Mouse (Mus musculus) neural tube, embryonic 11.5 days (tissue): ENCODE measurements around the gene Slc44a3. TPM values are rescaled to one million over a fixed set of nuclear protein-coding genes. Genes with fewer than 3 reads are reported as not detected.

Experiments
- ATAC-seq: fragments of 200-750 bp; cut with Nextera tagmentation; 2 replicates; pipeline ENCODE4 v1.8.0; 2017; ENCODE audit warnings: moderate number of reproducible peaks, mild to moderate bottlenecking, moderate TSS enrichment, moderate library complexity; ENCODE audit not compliant: insufficient read depth, low FRiP score, low TSS enrichment
- DNase-seq: peaks from one replicate; pipeline ENCODE4 v3.0.0-alpha.2; 2015; ENCODE audit warnings: low spot score
- H3K27ac ChIP-seq: fragments of 300-500 bp; sonication (generic); 2 replicates; pipeline ENCODE4 v1.5.1; 2014; ENCODE audit warnings: low read depth, mild to moderate bottlenecking, low read length
- H3K27me3 ChIP-seq: fragments of 300-500 bp; sonication (generic); 2 replicates; pipeline ENCODE4 v1.6.1; 2014; ENCODE audit warnings: mild to moderate bottlenecking, low read length, mixed read lengths; ENCODE audit not compliant: control insufficient read depth, insufficient read depth
- H3K36me3 ChIP-seq: fragments of 300-500 bp; sonication (generic); 2 replicates; pipeline ENCODE4 v1.6.1; 2014; ENCODE audit warnings: mild to moderate bottlenecking, low read length, moderate library complexity, mixed read lengths; ENCODE audit not compliant: control insufficient read depth, insufficient read depth
- H3K4me1 ChIP-seq: fragments of 300-500 bp; sonication (generic); 2 replicates; pipeline ENCODE4 v1.6.1; 2014; ENCODE audit warnings: low read length, mixed read lengths; ENCODE audit not compliant: control insufficient read depth, insufficient read depth
- H3K4me2 ChIP-seq: fragments of 300-500 bp; sonication (generic); 2 replicates; pipeline ENCODE4 v1.6.1; 2014; ENCODE audit warnings: low read depth, mild to moderate bottlenecking, moderate library complexity
- H3K4me3 ChIP-seq: fragments of 300-500 bp; sonication (generic); 2 replicates; pipeline ENCODE4 v1.5.1; 2014; ENCODE audit warnings: low read depth, low read length
- H3K9ac ChIP-seq: fragments of 300-500 bp; sonication (generic); 2 replicates; pipeline ENCODE4 v1.6.1; 2014; ENCODE audit warnings: mild to moderate bottlenecking, low read length
- H3K9me3 ChIP-seq: fragments of 300-500 bp; sonication (generic); 2 replicates; pipeline ENCODE4 v1.6.1; 2016; ENCODE audit warnings: low read length; ENCODE audit not compliant: control insufficient read depth
- WGBS: fragments of 180-500 bp; shearing (Covaris S2); extraction: QIAGEN DNeasy Blood & Tissue Kit; methylation state at CpG from one replicate; pipeline ENCODE4 v1.1.7; 2014; 5-methylcytosine and 5-hydroxymethylcytosine counted together
- polyA plus RNA-seq: library from polyadenylated mRNA; unstranded; fragments of >200 nt; fragmentation: Nextera tagmentation; extraction: Ambion mirVana; gene quantifications from 2 replicates; pipeline ENCODE4 v1.2.1, GENCODE M21; 2014

The Slc44a3 gene
- polyA plus RNA-seq, 1 experiment from 2014 or later = 0.31 TPM

GRCm38 (mm10) chr3:121571491-121571890, 39.3 kb upstream of the Slc44a3 start:
- Histone ChIP-seq H3K4me1 (no peaks in the 10 kb centered on the region), H3K36me3 (no peaks in the 10 kb centered on the region), H3K4me2 (no peak overlapping the region), H3K27me3 (no peaks in the 10 kb centered on the region), H3K4me3 (no peak overlapping the region), H3K9me3 (no peaks in the 10 kb centered on the region), H3K9ac (no peak overlapping the region), H3K27ac (no peak overlapping the region)
- ATAC-seq (no peak), DNase-seq (no peak)
- WGBS = 88% methylated on average over 4 of the region's 4 CpGs

GRCm38 (mm10) chr3:121570623-121571022, 38.4 kb upstream of the Slc44a3 start:
- ATAC-seq (no peak), DNase-seq (no peak)
- Histone ChIP-seq H3K9me3 (no peaks in the 10 kb centered on the region), H3K36me3 (no peaks in the 10 kb centered on the region), H3K27ac (no peak overlapping the region), H3K27me3 (no peaks in the 10 kb centered on the region), H3K4me2 (no peak overlapping the region), H3K4me1 (no peaks in the 10 kb centered on the region), H3K9ac (no peak overlapping the region), H3K4me3 (no peak overlapping the region)
- WGBS = 87% methylated on average over 11 of the region's 11 CpGs

GRCm38 (mm10) chr3:121569767-121570166, 37.6 kb upstream of the Slc44a3 start:
- Histone ChIP-seq H3K4me3 (no peak overlapping the region), H3K9me3 (no peaks in the 10 kb centered on the region)

GRCm38 (mm10) chr3:121569004-121569403, 36.8 kb upstream of the Slc44a3 start:
- Histone ChIP-seq H3K4me3 (no peak overlapping the region), H3K4me1 (no peaks in the 10 kb centered on the region), H3K36me3 (no peaks in the 10 kb centered on the region), H3K9ac (no peak overlapping the region), H3K4me2 (no peak overlapping the region), H3K27me3 (no peaks in the 10 kb centered on the region), H3K9me3 (no peaks in the 10 kb centered on the region), H3K27ac (no peak overlapping the region)
- DNase-seq (no peak), ATAC-seq (no peak)
- 92% methylated on average over 9 of the region's 9 CpGs for WGBS

More at GRCm38 (mm10) chr3:121569767-121570166, 37.6 kb upstream of the Slc44a3 start:
- WGBS = 48% methylated on average over 5 of the region's 5 CpGs
- ATAC-seq = no peak
- Histone ChIP-seq H3K4me2 (no peak overlapping the region), H3K36me3 (no peaks in the 10 kb centered on the region), H3K27me3 (no peaks in the 10 kb centered on the region), H3K9ac (no peak overlapping the region), H3K27ac (no peak overlapping the region), H3K4me1 (no peaks in the 10 kb centered on the region)
- no peak for DNase-seq

- H3K36me3 ChIP-seq = no peaks in the 10 kb centered on the region
- H3K4me1 ChIP-seq = no peaks in the 10 kb centered on the region
- 81% methylated on average over 9 of the region's 9 CpGs for WGBS
- DNase-seq = no peak
- H3K27me3 ChIP-seq = no peaks in the 10 kb centered on the region
- no peak overlapping the region for H3K27ac ChIP-seq
- H3K9ac ChIP-seq = no peak overlapping the region
- H3K4me2 ChIP-seq = no peak overlapping the region
- H3K9me3 ChIP-seq = no peaks in the 10 kb centered on the region
- no peak for ATAC-seq
- no peak overlapping the region for H3K4me3 ChIP-seq
These were observed 35.7 kb upstream of the Slc44a3 start for GRCm38 (mm10) chr3:121567904-121568303.

GRCm38 (mm10) chr3:121567337-121567900, 35.2 kb upstream of the Slc44a3 start:
- DNase-seq (no peak), ATAC-seq (no peak)
- H3K4me2 ChIP-seq = no peak overlapping the region
- H3K27me3 ChIP-seq = no peaks in the 10 kb centered on the region
- WGBS = 91% methylated on average over 2 of the region's 2 CpGs
- H3K4me3 ChIP-seq = no peak overlapping the region
- H3K4me1 ChIP-seq = no peaks in the 10 kb centered on the region
- H3K27ac ChIP-seq = no peak overlapping the region
- H3K36me3 ChIP-seq = no peaks in the 10 kb centered on the region
- H3K9ac ChIP-seq = no peak overlapping the region
- H3K9me3 ChIP-seq = no peaks in the 10 kb centered on the region

GRCm38 (mm10) chr3:121566901-121567300, 34.7 kb upstream of the Slc44a3 start:
- 93% methylated on average over 4 of the region's 4 CpGs for WGBS
- no peak for DNase-seq
- Histone ChIP-seq H3K4me1 (no peaks in the 10 kb centered on the region), H3K36me3 (no peaks in the 10 kb centered on the region), H3K27ac (no peak overlapping the region), H3K4me3 (no peak overlapping the region), H3K9me3 (no peaks in the 10 kb centered on the region), H3K9ac (no peak overlapping the region), H3K27me3 (no peaks in the 10 kb centered on the region), H3K4me2 (no peak overlapping the region)
- no peak for ATAC-seq

GRCm38 (mm10) chr3:121561803-121562202, 29.6 kb upstream of the Slc44a3 start:
- DNase-seq (no peak), ATAC-seq (no peak)
- Histone ChIP-seq H3K9me3 (no peaks in the 10 kb centered on the region), H3K4me3 (no peak overlapping the region), H3K36me3 (no peaks in the 10 kb centered on the region), H3K4me1 (no peaks in the 10 kb centered on the region), H3K9ac (no peak overlapping the region), H3K27me3 (no peaks in the 10 kb centered on the region), H3K27ac (no peak overlapping the region), H3K4me2 (no peak overlapping the region)
- WGBS = 92% methylated on average over 3 of the region's 3 CpGs

- H3K27ac ChIP-seq = no peak overlapping the region
These were observed 28.1 kb upstream of the Slc44a3 start for GRCm38 (mm10) chr3:121560115-121560865.

More at GRCm38 (mm10) chr3:121560115-121560865, 28.1 kb upstream of the Slc44a3 start:
- Histone ChIP-seq H3K36me3 (no peaks in the 10 kb centered on the region), H3K9me3 (no peaks in the 10 kb centered on the region), H3K9ac (no peak overlapping the region), H3K27me3 (no peaks in the 10 kb centered on the region), H3K4me3 (no peak overlapping the region), H3K4me2 (no peak overlapping the region), H3K4me1 (no peaks in the 10 kb centered on the region)
- no peak for ATAC-seq
- no peak for DNase-seq
- WGBS = 87% methylated on average over 14 of the region's 14 CpGs
